Mouse (Mus musculus): ENCODE measurements around the gene Sbds. TPM values are rescaled to one million over a fixed set of nuclear protein-coding genes. Genes with fewer than 3 reads are reported as not detected.

The Sbds gene
- polyA plus RNA-seq, 1 experiment from 2014 or later, result 55.1 TPM

GRCm38 (mm10) chr5:130254164-130255016 is 940 bp downstream of the Sbds start:
- no peak for ATAC-seq (replicated peaks)

GRCm38 (mm10) chr5:130247823-130248222 is 7.5 kb downstream of the Sbds start:
- Histone ChIP-seq H3K4me1 (no peaks in the 10 kb centered on the region), H3K27ac (no peak overlapping the region), H3K27me3 (replicated peaks) (no peaks in the 10 kb centered on the region), H3K4me3 (no peak overlapping the region), H3K4me2 (no peak overlapping the region), H3K36me3 (replicated peaks) (peaks cover 79% of the 10 kb centered on the region), H3K9me3 (no peaks in the 10 kb centered on the region), H3K9ac (no peak overlapping the region)
- 84% methylated on average over 5 of the region's 5 CpGs for WGBS
- ATAC-seq (replicated peaks), result no peak

More at GRCm38 (mm10) chr5:130254164-130255016, 940 bp downstream of the Sbds start:
- WGBS, result 21% methylated on average over 19 of the region's 19 CpGs
- Histone ChIP-seq H3K4me3 (peak overlapping the region; percentile 89), H3K9me3 (no peaks in the 10 kb centered on the region), H3K27ac (peak overlapping the region; percentile 86), H3K27me3 (replicated peaks) (no peaks in the 10 kb centered on the region), H3K36me3 (replicated peaks) (peaks cover 36% of the 10 kb centered on the region), H3K9ac (peak overlapping the region; percentile 88), H3K4me2 (peak overlapping the region; percentile 80), H3K4me1 (peaks cover 28% of the 10 kb centered on the region)

- Histone ChIP-seq H3K4me2 (no peak overlapping the region), H3K4me3 (no peak overlapping the region), H3K9ac (no peak overlapping the region), H3K27ac (no peak overlapping the region), H3K4me1 (no peaks in the 10 kb centered on the region), H3K27me3 (replicated peaks) (no peaks in the 10 kb centered on the region), H3K9me3 (no peaks in the 10 kb centered on the region), H3K36me3 (replicated peaks) (peaks cover 67% of the 10 kb centered on the region)
- 92% methylated on average over 12 of the region's 12 CpGs for WGBS
- ATAC-seq (replicated peaks), result no peak
Measured at GRCm38 (mm10) chr5:130241426-130241825, 13.9 kb downstream of the Sbds start.

- no peaks in the 10 kb centered on the region for H3K27me3 ChIP-seq (replicated peaks)
- 95% methylated on average over 2 of the region's 2 CpGs for WGBS
- ATAC-seq (replicated peaks), result no peak
- H3K36me3 ChIP-seq (replicated peaks), result peaks cover 67% of the 10 kb centered on the region
- no peak overlapping the region for H3K27ac ChIP-seq
- H3K4me3 ChIP-seq, result no peak overlapping the region
- no peak overlapping the region for H3K9ac ChIP-seq
- H3K4me1 ChIP-seq, result no peaks in the 10 kb centered on the region
- H3K4me2 ChIP-seq, result no peak overlapping the region
- H3K9me3 ChIP-seq, result no peaks in the 10 kb centered on the region
Measured at GRCm38 (mm10) chr5:130239856-130240255, 15.5 kb downstream of the Sbds start.

GRCm38 (mm10) chr5:130239236-130239635 is 16.1 kb downstream of the Sbds start:
- Histone ChIP-seq H3K27ac (no peak overlapping the region), H3K9ac (no peak overlapping the region), H3K4me1 (no peaks in the 10 kb centered on the region), H3K9me3 (no peaks in the 10 kb centered on the region), H3K36me3 (replicated peaks) (peaks cover 67% of the 10 kb centered on the region), H3K4me2 (no peak overlapping the region), H3K4me3 (no peak overlapping the region), H3K27me3 (replicated peaks) (no peaks in the 10 kb centered on the region)
- no peak for ATAC-seq (replicated peaks)
- 93% methylated on average over 7 of the region's 7 CpGs for WGBS

GRCm38 (mm10) chr5:130236302-130236701 is 19.0 kb downstream of the Sbds start:
- Histone ChIP-seq H3K36me3 (replicated peaks) (peaks cover 81% of the 10 kb centered on the region), H3K4me2 (no peak overlapping the region), H3K27me3 (replicated peaks) (no peaks in the 10 kb centered on the region), H3K9ac (no peak overlapping the region), H3K4me1 (no peaks in the 10 kb centered on the region), H3K4me3 (no peak overlapping the region), H3K9me3 (no peaks in the 10 kb centered on the region), H3K27ac (no peak overlapping the region)
- ATAC-seq (replicated peaks), result no peak
- WGBS, result 94% methylated on average over 8 of the region's 8 CpGs

GRCm38 (mm10) chr5:130228120-130228519 is 27.2 kb downstream of the Sbds start:
- no peak overlapping the region for H3K4me3 ChIP-seq

GRCm38 (mm10) chr5:130226790-130227189 is 28.5 kb downstream of the Sbds start:
- no peaks in the 10 kb centered on the region for H3K9me3 ChIP-seq
- peaks cover 11% of the 10 kb centered on the region for H3K36me3 ChIP-seq (replicated peaks)
- H3K4me3 ChIP-seq, result no peak overlapping the region
- no peak overlapping the region for H3K4me2 ChIP-seq
- no peaks in the 10 kb centered on the region for H3K27me3 ChIP-seq (replicated peaks)
- H3K9ac ChIP-seq, result no peak overlapping the region
- peaks cover 15% of the 10 kb centered on the region for H3K4me1 ChIP-seq
- WGBS, result 96% methylated on average over 3 of the region's 3 CpGs
- ATAC-seq (replicated peaks), result no peak
- H3K27ac ChIP-seq, result no peak overlapping the region

More at GRCm38 (mm10) chr5:130228120-130228519, 27.2 kb downstream of the Sbds start:
- 74% methylated on average over 4 of the region's 4 CpGs for WGBS
- Histone ChIP-seq H3K36me3 (replicated peaks) (peaks cover 24% of the 10 kb centered on the region), H3K9me3 (no peaks in the 10 kb centered on the region), H3K27me3 (replicated peaks) (no peaks in the 10 kb centered on the region), H3K4me1 (peaks cover 11% of the 10 kb centered on the region), H3K9ac (no peak overlapping the region), H3K27ac (no peak overlapping the region), H3K4me2 (no peak overlapping the region)
- no peak for ATAC-seq (replicated peaks)

GRCm38 (mm10) chr5:130222146-130223004 is 33.0 kb downstream of the Sbds start:
- H3K9me3 ChIP-seq, result no peaks in the 10 kb centered on the region
- peak overlapping the region; percentile 85 for H3K4me3 ChIP-seq
- peak overlapping the region; percentile 63 for H3K4me2 ChIP-seq
- peak; percentile 90 for ATAC-seq (replicated peaks)
- H3K4me1 ChIP-seq, result peaks cover 23% of the 10 kb centered on the region
- H3K27ac ChIP-seq, result peak overlapping the region; percentile 83
- H3K27me3 ChIP-seq (replicated peaks), result no peaks in the 10 kb centered on the region
- peak overlapping the region; percentile 91 for H3K9ac ChIP-seq
- under 1% methylated on average over 88 of the region's 88 CpGs for WGBS
- H3K36me3 ChIP-seq (replicated peaks), result no peaks in the 10 kb centered on the region

GRCm38 (mm10) chr5:130221760-130222145 is 33.6 kb downstream of the Sbds start:
- ATAC-seq (replicated peaks), result peak; percentile 72
- Histone ChIP-seq H3K36me3 (replicated peaks) (no peaks in the 10 kb centered on the region), H3K9me3 (no peaks in the 10 kb centered on the region), H3K9ac (peak overlapping the region; percentile 91), H3K4me3 (peak overlapping the region; percentile 85), H3K4me1 (peaks cover 23% of the 10 kb centered on the region), H3K27ac (peak overlapping the region; percentile 83), H3K27me3 (replicated peaks) (no peaks in the 10 kb centered on the region), H3K4me2 (peak overlapping the region; percentile 63)
- 1% methylated on average over 10 of the region's 10 CpGs for WGBS

- Histone ChIP-seq H3K27me3 (replicated peaks) (no peaks in the 10 kb centered on the region), H3K9ac (peak overlapping the region; percentile 91; the same call in 1 of the 2 replicates), H3K9me3 (no peaks in the 10 kb centered on the region), H3K4me3 (peak overlapping the region; percentile 85), H3K27ac (peak overlapping the region; percentile 83), H3K36me3 (replicated peaks) (no peaks in the 10 kb centered on the region), H3K4me2 (peak overlapping the region; percentile 63), H3K4me1 (peaks cover 23% of the 10 kb centered on the region)
- 46% methylated on average over 2 of the region's 2 CpGs for WGBS
- no peak for ATAC-seq (replicated peaks)
Measured at GRCm38 (mm10) chr5:130221316-130221715, 34.0 kb downstream of the Sbds start.

- no peak overlapping the region for H3K4me2 ChIP-seq
- ATAC-seq (replicated peaks), result no peak
Measured at GRCm38 (mm10) chr5:130218336-130218735, 37.0 kb downstream of the Sbds start.

More at GRCm38 (mm10) chr5:130218336-130218735, 37.0 kb downstream of the Sbds start:
- H3K9ac ChIP-seq, result no peak overlapping the region
- H3K4me3 ChIP-seq, result no peak overlapping the region
- no peaks in the 10 kb centered on the region for H3K36me3 ChIP-seq (replicated peaks)
- 90% methylated on average over 5 of the region's 5 CpGs for WGBS
- H3K4me1 ChIP-seq, result peaks cover 14% of the 10 kb centered on the region
- H3K27ac ChIP-seq, result no peak overlapping the region
- no peaks in the 10 kb centered on the region for H3K27me3 ChIP-seq (replicated peaks)
- no peaks in the 10 kb centered on the region for H3K9me3 ChIP-seq

All from midbrain, embryonic 15.5 days (tissue).